Mouse (Mus musculus): Measurements from ENCODE around the gene Polr2i. TPM values are rescaled to one million over a fixed set of nuclear protein-coding genes. Genes with fewer than 3 reads are reported as not detected.
A peak's percentile ranks its signal among the peaks of the same experiment; 100 is the strongest.
"Not testable (repeated sequence)": the region's sequence is repeated elsewhere in the genome, so short reads cannot be mapped to it uniquely, and the experiment has no call there.

Gene Polr2i
- total RNA-seq (2021) = 10 to 100 TPM; 53.3 to 56.3 TPM
- long read RNA-seq, experiment 1, transcript Polr2i-201 (6 exons, 819 nt) = major isoform, 5 of 6 reads
- long read RNA-seq, experiment 1, partial matches to known transcripts = 0 of 6 reads
- long read RNA-seq, experiment 1, other reads (novel, unspliced or antisense) = 0 of 6 reads
- long read RNA-seq, experiment 2, transcript Polr2i-201 (6 exons, 819 nt) = major isoform, 7 of 11 reads
- long read RNA-seq, experiment 2, partial matches to known transcripts = 0 of 11 reads
- long read RNA-seq, experiment 2, other reads (novel, unspliced or antisense) = 1 of 11 reads

DNA sequence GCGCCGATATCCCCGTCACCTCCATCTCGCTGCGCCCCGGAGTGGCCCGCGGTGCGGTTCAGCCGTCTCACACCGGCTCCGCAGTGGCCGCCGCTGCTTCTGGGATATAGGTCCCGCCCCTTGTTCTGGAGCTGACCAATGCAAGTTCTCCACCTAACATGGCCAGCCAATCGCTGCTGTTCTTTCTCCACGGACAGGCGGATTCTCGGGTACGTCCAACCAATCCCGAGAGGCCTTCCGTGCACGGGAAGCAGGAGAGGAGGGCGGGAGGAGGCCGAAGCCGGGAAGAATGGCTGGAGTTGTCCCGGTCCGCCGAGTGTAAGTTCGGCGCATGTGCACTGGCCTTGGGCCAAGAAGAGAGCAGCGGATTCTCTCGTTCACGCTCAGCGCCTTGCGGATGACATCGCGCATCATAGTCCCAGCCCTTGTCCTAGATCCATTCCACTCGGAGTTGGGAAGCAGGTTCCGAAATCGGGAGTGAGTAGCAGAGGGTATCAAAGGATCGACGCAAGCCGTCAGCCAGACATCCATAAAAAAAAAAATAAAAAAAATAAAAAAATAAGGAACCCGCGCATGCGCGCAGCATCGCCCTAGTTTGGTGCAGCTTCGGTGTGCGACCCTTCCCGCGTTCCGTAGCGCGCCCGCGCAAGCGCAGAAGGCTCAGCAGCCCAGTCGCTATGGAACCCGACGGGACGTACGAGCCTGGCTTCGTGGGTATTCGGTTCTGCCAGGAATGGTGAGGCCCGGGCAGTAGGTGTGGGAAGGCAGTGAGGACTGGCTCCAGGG, at the start of gene Polr2i, which contains the start of gene Tbcb:
Gene Polr2i (plus strand): TSS at position 280 of the 786 bp plus-strand sequence.
Gene Tbcb (minus strand): TSS at position 604 of the 786 bp plus-strand sequence.
- intact Hi-C loops (cut with DNase I) = loop anchor here (5.0 kb wide), 1 partner anchor 50 kb away; the partner anchor contains the start of genes Thap8 and Wdr62
- DNase-seq (ENCODE audit: extremely low spot score in 1 of 2, low spot score in 2 of 2) = peak; percentile 97
- peak within 1 kb of the TSS; percentile 58 for H3K4me3 ChIP-seq
- peak within 1 kb of the TSS; percentile 97 for H3K27ac ChIP-seq
- no peak for TF ChIP-seq CTCF (IDR thresholded peaks at IDR 0.05)

DNA sequence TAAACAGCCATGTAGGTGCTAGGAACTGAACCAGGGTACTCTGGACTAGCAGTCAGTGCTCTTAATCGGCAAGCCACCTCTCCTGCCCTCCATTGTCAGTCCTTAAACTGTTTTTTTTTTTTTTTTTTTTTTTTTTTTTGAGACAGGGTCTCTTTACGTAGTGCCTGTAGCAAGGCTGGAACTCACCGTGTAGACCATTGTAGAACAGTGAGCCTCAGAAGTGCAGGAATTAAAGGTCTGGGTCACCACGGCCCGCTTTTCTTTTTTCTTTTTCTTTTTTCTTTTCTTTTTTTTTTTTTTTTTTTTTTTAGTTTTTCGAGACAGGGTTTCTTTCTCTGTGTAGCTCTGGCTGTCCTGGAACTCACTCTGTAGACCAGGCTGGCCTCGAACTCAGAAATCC, 48.6 kb upstream of the Polr2i start:
- DNase-seq (ENCODE audit: extremely low spot score in 1 of 2, low spot score in 2 of 2); H3K4me3 ChIP-seq; H3K27ac ChIP-seq: not testable (repeated sequence)
- intact Hi-C loops (cut with DNase I) = loop anchor here (5.0 to 10.0 kb wide), 2 partner anchors 34 to 252 kb away; no protein-coding TSS in a partner anchor

DNA sequence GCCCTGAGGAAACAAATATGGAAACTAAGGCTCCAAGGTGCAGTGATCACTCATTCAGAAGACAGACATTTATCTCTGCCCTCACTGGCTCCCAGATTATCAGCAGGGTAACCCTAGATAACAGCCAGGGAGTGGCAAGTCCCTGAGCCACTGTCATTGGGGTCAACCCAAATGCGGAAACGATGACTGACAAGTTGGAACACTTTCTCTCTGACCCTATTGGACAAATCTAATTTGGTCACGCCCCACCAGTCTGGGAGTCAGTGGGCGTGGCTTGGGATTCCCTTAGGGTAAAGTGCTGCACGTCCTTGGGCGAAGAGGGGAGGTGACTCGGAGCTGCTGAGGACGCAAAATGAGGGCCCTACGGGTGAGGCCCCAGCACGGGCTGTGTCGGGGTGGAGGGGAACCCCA, 47.9 kb upstream of the Polr2i start, which contains the start of gene Cox7a1:
Gene Cox7a1 (plus strand): TSS at position 266 of the 411 bp plus-strand sequence.
- peak within 1 kb of the TSS; percentile 13 for H3K4me3 ChIP-seq
- no peak for TF ChIP-seq CTCF (IDR thresholded peaks at IDR 0.05)
- H3K27ac ChIP-seq = no peak within 1 kb of the TSS
- intact Hi-C loops (cut with DNase I) = loop anchor here (5.0 to 10.0 kb wide), 2 partner anchors 33 to 251 kb away; no protein-coding TSS in a partner anchor
- peak; percentile 43 to 48 for DNase-seq (ENCODE audit: extremely low spot score in 1 of 2, low spot score in 2 of 2)

DNA sequence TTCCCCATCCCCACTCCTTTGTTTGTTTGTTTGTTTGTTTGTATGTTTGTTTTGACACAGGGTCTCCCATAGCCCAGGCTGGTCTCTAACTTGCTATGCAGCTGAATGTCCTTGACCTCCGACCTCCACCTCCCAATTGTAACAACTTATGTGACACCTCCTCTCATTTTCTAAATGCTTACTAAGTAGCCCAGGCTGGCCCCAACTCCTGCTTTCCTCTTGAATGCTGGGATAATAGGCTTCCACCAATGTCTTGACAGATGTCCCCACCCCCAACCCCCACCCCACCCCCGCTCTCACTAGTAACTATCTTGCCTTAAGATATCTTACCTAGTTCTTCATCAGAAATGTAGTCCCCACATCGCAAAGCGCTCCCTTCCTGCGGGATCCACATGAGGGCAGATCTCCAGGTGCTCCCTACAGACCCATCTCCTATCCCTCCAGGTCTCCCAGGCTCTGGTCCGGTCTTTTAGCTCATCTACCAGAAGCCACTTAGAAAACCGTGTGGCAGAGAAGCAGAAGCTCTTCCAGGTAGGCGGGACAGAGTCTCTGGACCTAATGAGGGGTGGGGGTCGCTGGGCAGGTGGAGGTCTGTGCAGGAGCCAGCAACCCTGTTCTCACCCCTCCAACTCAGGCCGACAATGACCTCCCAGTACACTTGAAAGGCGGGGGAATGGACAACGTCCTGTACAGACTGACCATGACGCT, 47.0 kb upstream of the Polr2i start:
- TF ChIP-seq CTCF (IDR thresholded peaks at IDR 0.05) = no peak
- H3K27ac ChIP-seq = no peak overlapping the region
- no peak for DNase-seq (ENCODE audit: extremely low spot score in 1 of 2, low spot score in 2 of 2)
- H3K4me3 ChIP-seq = no peak overlapping the region
- intact Hi-C loops (cut with DNase I) = loop anchor here (5.0 to 10.0 kb wide), 2 partner anchors 33 to 250 kb away; no protein-coding TSS in a partner anchor

DNA sequence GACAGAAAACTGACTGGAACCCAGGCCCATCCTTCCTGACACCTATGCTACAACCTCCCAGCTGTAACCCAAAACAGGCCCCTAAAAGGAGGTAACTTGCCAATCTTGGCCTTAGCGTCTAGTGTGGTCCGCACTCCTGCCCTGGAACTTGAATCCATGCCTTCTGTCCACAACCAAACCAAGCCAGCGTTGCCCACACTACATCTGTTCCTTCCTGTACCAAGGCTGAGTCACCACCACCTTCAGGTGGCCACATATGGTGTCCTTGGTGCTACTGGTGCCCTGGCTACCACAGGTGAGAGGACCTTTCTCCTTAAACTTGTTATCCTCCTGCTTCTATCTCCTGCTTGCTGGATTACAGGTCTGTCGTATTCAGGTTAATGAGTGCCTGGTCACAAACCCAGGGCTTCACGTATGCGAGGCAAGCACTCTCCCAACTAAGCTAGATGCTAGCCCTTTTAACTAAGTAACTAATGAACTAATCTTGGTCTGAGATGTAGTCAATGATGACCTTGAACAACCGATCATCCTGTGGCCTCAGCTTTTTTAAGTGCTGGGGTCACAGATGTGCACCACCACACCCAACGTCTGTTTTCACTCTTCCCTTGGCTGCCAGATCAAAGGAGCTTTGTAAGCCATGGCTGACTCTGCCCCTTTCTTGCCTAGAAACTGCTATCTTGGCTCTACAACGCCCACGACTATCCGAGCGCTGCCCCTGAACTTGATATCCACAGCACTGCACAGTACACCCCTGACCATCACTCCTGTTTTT, 43.2 kb upstream of the Polr2i start:
- intact Hi-C loops (cut with DNase I) = loop anchor here (10.0 kb wide), 1 partner anchor 246 kb away; no protein-coding TSS in a partner anchor
- no peak for TF ChIP-seq CTCF (IDR thresholded peaks at IDR 0.05)

DNA sequence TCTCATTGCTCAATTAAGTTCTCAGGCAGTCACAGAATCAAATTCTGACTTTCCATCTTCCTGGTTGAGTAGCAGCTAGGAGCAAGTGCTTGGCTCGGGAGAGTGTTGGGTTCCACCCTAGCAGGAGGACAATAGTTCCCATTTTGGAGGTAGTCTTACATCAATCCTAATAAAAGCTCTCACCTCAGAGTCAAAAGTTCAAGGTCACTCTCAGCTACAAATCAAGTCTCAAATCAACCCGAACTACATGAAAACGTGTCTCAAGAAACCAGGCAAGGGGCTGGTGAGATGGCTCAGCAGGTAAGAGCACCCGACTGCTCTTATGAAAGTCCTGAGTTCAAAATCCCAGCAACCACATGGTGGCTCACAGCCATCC, 42.6 kb upstream of the Polr2i start:
- DNase-seq (ENCODE audit: extremely low spot score in 1 of 2, low spot score in 2 of 2) = no peak
- Histone ChIP-seq H3K4me3 (no peak overlapping the region), H3K27ac (no peak overlapping the region)
- intact Hi-C loops (cut with DNase I) = loop anchor here (10.0 kb wide), 1 partner anchor 246 kb away; no protein-coding TSS in a partner anchor
- no peak for TF ChIP-seq CTCF (IDR thresholded peaks at IDR 0.05)

More for the DNA sequence above, 43.2 kb upstream of the Polr2i start:
- no peak overlapping the region for H3K27ac ChIP-seq
- H3K4me3 ChIP-seq = no peak overlapping the region
- no peak for DNase-seq (ENCODE audit: extremely low spot score in 1 of 2, low spot score in 2 of 2)

DNA sequence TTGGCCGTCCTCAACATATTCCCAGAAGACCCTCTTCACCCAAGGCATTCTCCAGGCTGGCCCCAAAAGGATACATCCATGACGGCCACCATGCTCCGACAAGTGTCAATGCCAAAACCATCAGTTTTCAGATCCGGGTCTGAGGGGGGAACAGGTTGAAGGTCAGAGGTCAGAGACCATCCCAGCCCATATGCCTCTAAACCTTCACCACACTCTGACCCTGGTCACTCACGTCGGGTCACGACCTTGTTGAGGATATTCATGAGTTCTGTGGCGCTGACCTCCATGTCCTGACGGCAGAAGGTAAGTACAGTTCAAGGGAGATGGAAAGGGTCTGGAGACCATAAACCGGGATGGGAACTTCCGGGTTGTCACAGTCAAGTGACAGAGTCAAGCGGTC, 39.7 kb upstream of the Polr2i start:
- H3K4me3 ChIP-seq = no peak overlapping the region
- TF ChIP-seq CTCF (IDR thresholded peaks at IDR 0.05) = no peak
- no peak for DNase-seq (ENCODE audit: extremely low spot score in 1 of 2, low spot score in 2 of 2)
- no peak overlapping the region for H3K27ac ChIP-seq
- intact Hi-C loops (cut with DNase I) = no loop called here

DNA sequence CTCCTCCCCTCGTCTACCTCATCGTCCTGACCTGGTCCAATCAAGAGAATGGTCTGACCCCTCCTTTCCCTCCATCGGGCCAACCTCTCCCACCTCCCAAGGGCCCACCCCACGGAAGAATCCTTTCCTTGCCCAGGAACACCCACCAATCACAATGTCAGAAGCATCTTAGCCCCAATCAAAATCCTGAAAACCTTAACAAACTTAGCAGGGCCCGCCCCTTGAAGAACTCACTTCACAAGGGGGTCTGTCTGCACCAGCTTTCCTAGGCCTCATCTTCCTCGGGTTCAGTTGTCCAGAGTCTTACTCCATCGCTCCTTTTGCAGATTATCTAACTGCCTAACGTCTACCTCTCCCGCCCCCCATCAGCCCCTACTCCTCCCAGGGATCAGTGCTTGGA, 38.7 kb upstream of the Polr2i start:
- peak overlapping the region; percentile 68 for H3K4me3 ChIP-seq
- intact Hi-C loops (cut with DNase I) = no loop called here
- no peak for TF ChIP-seq CTCF (IDR thresholded peaks at IDR 0.05)
- DNase-seq (ENCODE audit: extremely low spot score in 1 of 2, low spot score in 2 of 2) = no peak
- no peak overlapping the region for H3K27ac ChIP-seq

DNA sequence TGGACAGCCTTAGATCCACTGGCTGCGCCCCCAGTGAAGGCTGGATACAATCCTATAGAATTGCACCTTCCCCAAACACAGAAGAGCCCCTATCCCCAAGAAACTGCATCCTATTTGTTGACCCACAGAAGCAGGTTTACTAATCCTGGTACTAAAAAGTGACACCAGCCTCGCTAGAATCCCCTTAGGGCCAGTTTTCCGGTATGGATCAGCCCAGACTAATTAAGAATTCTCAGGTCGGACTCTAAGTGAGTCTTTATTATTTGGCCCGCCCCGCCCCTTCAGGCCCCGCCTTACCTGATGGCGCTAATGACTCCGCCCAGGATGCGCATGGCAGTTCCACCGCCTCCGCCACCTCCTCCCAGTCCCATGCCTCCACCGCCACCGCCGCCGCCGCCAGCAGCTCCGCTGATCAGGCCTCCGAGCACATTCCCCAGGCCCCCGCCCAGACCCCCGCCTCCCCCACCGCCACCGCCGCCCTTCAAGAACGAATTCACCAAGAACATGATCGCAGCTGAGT, 38.1 kb upstream of the Polr2i start:
- DNase-seq (ENCODE audit: extremely low spot score in 1 of 2, low spot score in 2 of 2) = peak; percentile 56 to 80
- Histone ChIP-seq H3K27ac (peak overlapping the region; percentile 87; the same call in 1 of the 2 replicates), H3K4me3 (peak overlapping the region; percentile 68)
- TF ChIP-seq CTCF (IDR thresholded peaks at IDR 0.05) = no peak
- intact Hi-C loops (cut with DNase I) = no loop called here

DNA sequence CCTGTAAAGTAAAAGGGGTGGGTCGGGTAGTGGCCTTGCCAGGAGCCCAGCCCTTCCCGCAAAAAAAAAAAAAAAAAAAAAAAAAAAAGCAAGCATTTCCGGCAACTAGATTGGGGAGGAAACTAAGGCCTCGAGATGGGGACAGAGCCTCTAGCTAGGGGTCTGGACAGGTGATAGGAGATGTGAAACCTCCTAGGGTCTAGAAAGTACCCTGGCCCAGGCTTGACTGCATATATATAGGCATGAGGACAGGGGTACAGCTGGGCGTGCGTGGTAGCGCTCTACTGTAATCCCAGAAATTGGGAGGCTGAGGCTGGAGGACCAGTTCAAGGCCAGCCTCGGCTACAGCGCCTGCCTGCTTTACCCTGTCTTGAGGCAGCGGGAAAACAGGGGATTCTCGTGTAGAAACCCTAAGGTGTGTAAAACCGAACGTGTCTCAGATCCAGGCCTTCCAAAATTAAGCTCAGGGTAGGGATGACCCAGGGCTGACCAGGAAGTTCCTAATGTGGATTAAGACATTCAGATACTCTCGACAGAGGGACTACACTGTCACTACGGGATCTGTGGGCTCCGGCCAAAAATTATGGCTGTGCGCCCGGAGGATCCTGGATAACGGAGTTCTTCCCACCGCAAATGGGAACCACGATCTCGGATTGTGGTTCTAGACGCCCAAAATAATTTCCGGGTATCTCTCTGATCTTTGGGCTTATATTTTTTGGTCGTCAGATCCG, 37.5 kb upstream of the Polr2i start:
- no peak for DNase-seq (ENCODE audit: extremely low spot score in 1 of 2, low spot score in 2 of 2)

More for the DNA sequence above, 37.5 kb upstream of the Polr2i start:
- intact Hi-C loops (cut with DNase I) = no loop called here
- no peak for TF ChIP-seq CTCF (IDR thresholded peaks at IDR 0.05)
- Histone ChIP-seq H3K4me3 (peak overlapping the region; percentile 68), H3K27ac (peak overlapping the region; percentile 87)

Data from left cerebral cortex, adult 2 months (tissue).